Mouse (Mus musculus) ES-E14 (cell line): ENCODE results near the gene Spats2l.

Source experiments
- CHD2 ChIP-seq: IDR thresholded peaks from 2 replicates; pipeline ENCODE4 v1.6.1; 2014; ENCODE audit warnings: mild to moderate bottlenecking, low read depth, low read length, inconsistent platforms
- MAFK ChIP-seq: IDR thresholded peaks from 2 replicates; pipeline ENCODE4 v1.6.1; 2014; ENCODE audit warnings: mild to moderate bottlenecking, low read depth, low read length, inconsistent platforms; ENCODE audit not compliant: insufficient read depth
- ZC3H11A ChIP-seq: IDR thresholded peaks from 2 replicates; pipeline ENCODE4 v1.6.1; 2012; ENCODE audit warnings: low read depth, mild to moderate bottlenecking, inconsistent platforms, low read length, borderline replicate concordance
- ZNF384 ChIP-seq: IDR thresholded peaks from 2 replicates; pipeline ENCODE4 v1.6.1; 2012; ENCODE audit warnings: low read depth, low read length, inconsistent platforms

DNA sequence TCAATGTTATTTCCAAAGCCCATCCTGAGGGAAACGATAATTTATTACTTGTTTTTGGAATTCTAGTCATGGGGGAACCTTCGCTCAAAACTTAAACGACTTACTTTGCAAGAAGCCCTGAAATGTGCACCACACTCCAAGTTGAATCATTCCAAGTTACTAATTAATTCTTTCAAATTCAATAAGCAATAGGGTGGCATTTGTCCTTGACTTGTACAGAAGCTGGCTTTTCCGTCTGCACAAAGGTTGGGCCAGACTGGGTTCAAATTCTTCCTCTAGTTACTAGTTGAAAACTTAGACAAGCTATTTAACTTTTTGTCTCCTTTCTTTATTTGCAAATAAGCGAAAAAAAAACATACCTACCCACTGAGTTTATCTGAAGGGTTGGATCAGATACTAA is 636 bp upstream of the Spats2l start:
- TF ChIP-seq ZNF384 (no peak), CHD2 (no peak), MAFK (no peak), ZC3H11A (no peak)
